Mouse (Mus musculus) adrenal gland, postnatal 25 days (tissue): ENCODE results near the gene Fzd4. TPM values are rescaled to one million over a fixed set of nuclear protein-coding genes. Genes with fewer than 3 reads are reported as not detected.
A peak's percentile ranks its signal among the peaks of the same experiment; 100 is the strongest.

Experiments
- DNase-seq: peaks from one replicate; pipeline ENCODE4 v3.0.0; 2021; ENCODE audit warnings: mixed read lengths
- total RNA-seq: library from RNA; stranded (reverse); gene quantifications from 2 replicates; pipeline ENCODE4 v1.2.3, GENCODE M21; 2021

Gene Fzd4
- total RNA-seq, 1 experiment from 2014 or later = 36.0 TPM

DNA sequence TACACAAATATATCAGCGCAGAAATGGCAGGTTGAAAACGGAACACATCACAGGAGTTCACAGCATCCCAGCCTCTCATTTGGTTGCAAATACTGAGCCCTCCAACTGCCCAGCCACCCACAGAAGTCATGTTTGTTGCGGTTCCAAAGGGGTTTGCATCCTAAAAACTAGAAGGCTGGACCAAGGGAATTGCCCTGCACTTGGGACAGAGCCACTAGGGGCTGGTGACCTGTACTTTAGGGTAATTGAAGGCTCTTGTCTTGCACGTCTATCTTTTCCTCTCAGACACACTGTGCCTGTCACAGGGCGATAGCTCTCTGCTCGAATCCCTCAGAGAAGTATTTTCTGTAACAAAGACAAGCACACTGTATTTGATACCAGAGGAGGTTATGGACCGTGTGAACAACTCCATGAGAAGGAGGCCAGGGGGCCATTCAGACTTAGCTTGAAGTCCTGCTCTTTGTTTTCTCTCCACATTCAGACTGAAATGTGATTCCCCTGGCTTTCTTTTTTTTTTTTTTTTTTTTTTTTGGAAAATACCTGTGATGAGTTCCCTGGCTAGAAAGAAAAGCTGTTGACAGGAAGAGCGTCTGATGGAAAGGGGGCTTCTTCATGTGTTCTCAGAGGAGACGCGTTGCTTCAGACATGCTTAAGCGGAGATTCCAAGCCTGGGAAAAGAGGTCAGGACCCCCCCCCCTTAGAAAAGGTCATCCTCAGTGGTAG, 2.9 kb upstream of the Fzd4 start:
- no peak for DNase-seq

DNA sequence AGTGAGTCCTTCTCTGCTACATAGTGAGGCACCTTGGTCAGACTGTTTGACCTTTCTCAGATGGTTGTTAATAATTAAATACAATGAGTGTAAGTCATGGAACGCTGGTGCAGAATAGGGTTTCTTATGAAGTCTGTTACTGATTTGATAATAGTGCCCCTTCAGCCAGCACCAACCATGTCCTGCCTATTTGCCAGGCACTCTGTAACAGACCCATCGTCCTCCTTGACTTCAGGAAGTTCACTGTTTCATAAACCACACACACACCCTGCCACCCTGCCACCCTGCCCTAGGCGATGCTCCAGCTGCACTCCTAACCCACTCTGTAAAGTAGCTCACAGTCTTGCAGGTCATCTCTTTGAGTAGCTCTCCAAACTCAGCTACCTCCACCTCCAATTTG, 2.2 kb upstream of the Fzd4 start:
- DNase-seq = no peak

DNA sequence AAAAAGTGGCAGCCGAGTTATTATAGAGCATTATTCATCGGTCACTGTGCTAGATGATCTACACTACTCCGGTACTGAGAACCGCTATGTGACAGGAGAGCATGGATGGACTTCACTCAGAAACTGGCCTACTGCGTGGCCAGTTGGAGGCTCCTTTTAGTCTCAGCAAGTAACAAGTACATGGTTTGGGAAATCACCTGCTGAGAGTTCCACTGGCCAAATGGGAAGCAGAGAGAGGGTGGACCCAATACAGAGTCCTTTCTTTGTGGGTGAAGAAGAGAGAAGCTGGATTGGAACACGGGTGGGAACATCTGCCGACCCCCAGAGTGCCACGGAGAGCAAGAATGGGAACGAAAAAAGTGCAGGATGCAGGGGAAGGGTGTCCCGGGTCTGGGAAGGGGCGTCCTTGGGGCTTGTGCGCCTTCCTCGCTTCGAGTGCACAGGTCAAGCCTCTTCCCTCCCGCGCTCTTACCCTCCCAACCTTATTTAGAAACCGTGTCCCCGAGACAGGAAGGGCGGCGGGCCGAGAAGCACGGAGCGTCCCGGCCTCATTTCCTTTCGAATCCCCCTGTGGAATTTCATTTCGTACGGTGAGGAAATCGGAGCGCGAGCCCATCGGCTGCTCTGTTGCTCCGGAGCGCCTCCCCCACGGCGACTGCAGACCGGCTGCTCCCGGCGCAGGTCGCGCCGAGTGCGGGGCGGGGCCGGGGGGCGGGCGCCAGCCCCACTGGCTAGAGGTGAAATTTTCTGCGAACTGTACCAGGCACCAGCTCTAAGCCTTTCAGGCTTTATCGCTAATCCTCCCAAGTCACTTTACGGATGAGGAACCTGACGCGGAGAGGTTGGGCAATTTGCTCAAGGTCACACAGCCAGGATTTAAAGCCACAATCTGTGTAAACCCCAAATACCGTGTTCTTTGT, 842 bp upstream of the Fzd4 start:
- peak; percentile 80 for DNase-seq

DNA sequence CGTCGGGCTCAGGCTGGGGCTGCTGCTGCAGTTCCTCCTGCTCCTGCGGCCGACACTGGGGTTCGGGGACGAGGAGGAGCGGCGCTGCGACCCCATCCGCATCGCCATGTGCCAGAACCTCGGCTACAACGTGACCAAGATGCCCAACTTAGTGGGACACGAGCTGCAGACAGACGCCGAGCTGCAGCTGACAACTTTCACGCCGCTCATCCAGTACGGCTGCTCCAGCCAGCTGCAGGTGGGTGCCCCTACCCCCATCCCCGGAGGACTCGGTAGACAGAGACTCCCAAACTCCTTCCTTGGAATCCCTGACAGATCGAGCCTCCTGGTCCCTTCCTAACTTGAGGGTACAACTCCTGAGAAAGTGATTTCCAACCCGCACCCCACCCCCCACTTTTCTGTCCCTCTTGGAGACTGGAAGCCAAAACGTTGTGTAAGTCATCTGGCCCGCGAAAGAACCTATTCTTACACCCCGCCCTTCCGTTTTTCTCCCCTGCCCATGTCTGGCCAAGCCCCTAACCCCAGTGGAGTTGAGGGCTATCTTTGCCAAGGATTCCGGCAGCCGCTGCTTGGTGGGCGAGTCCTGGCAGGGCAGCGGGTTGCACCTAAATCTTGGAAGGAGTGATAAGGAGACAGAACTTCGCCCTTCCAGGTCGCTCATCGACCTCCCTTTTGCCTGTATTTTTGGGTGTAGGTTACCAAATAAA, 732 bp downstream of the Fzd4 start:
- peak; percentile 37 for DNase-seq

DNA sequence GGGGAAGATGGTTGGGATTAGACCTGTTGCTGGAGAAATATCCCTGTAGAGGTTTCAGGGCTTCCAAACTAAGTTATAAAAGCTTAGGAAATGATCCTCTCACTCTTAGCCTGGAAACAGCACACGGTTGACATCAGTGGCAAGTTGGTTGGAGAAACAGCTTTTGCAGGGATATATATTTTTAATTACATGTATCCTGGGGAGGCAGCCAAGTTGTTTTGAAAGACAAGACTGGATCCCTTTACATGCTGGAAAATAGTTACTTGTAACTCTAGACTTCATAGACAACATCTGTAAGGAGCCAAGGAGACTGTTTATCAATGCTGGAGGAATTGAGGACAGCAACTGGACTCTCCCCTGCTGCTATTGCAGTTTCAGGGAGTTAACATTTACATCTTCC, 1.9 kb downstream of the Fzd4 start:
- no peak for DNase-seq

DNA sequence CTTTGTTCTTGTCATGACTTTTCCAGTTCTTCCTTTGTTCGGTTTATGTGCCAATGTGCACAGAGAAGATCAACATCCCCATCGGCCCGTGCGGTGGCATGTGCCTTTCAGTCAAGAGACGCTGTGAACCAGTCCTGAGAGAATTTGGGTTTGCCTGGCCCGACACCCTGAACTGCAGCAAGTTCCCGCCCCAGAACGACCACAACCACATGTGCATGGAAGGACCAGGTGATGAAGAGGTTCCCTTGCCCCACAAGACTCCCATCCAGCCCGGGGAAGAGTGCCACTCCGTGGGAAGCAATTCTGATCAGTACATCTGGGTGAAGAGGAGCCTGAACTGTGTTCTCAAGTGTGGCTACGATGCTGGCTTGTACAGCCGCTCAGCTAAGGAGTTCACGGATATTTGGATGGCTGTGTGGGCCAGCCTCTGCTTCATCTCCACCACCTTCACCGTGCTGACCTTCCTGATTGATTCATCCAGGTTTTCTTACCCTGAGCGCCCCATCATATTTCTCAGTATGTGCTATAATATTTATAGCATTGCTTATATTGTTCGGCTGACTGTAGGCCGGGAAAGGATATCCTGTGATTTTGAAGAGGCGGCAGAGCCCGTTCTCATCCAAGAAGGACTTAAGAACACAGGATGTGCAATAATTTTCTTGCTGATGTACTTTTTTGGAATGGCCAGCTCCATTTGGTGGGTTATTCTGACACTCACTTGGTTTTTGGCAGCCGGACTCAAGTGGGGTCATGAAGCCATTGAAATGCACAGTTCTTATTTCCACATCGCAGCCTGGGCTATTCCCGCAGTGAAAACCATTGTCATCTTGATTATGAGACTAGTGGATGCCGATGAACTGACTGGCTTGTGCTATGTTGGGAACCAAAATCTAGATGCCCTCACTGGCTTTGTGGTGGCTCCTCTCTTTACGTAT, 3.1 kb downstream of the Fzd4 start:
- DNase-seq = no peak

DNA sequence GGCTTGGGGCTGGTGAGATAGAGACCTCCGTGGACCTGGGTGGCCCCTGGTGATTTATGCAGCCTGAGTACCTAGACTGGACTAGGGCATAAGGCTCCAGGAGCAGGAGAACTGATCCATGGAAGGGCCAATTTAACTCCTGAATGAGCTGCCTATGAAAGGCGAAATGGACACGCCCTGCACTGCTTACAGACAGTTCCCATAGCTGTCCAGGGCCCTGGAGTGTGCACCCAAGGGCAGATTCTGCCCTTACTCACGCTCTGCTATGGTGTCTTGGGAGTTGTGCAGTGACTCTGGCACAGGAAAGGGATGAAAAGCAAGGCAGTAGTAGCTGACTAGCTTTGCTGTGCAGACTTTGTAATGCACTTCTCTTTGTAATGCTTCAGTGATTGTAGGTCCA, 6.1 kb downstream of the Fzd4 start:
- DNase-seq = no peak

DNA sequence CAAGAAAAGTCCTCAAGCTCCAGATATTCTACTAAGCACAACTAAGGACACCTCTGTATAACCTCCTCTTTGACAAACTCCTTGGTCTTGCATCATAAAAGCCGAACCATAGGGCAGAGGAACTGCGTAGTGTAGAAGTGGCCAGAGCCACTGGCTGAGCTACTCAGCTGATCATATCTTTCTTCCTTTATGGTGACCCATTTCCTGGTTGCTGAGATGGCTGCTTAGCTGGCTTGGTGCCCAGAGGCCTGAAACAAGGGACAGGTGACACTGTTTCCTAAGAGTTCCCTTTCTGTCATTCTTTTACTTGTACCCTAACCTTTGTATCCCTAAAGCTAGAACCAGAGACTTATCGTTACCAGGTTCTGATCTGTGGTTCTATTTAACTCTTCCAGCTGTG, 7.2 kb downstream of the Fzd4 start:
- peak; percentile 26 for DNase-seq

DNA sequence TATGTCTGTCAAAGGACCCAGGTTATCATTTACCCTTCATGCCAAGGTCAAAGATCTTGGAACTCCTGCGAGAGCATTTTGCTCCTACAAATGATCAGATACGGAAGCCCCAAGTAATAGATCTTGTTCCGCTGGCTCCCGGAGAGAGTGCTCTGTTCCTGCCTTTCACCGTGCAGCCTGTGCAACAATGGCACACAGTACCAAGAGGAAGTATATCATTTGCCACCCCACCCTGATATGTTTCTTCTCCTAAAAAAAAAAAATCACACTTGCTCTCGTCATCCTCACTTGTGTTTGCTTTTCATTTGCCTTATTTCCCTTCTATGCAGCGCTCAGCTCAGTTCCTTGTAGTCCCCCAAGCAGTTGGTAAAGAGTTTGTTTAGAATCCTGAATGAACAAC, 7.9 kb downstream of the Fzd4 start:
- DNase-seq = no peak

DNA sequence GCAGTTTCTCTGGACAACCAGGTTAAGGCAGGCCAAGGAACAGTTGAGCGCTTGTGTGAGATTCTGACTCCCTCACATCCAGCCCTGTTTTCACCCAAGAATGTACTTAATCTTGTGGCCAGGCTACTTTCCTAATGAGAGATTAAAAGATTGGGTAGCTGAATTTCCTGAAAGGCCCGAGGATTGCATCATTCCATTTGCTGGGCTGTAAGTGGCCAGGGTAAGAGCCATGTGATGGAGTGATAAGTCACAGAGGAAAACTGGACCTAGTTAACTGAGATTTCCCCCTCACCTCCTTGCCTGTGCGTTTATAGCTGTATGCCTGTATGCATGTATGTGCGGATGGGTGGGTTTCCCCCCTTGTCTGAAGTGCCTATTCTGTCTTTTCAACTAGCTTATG, 11.9 kb downstream of the Fzd4 start:
- no peak for DNase-seq

DNA sequence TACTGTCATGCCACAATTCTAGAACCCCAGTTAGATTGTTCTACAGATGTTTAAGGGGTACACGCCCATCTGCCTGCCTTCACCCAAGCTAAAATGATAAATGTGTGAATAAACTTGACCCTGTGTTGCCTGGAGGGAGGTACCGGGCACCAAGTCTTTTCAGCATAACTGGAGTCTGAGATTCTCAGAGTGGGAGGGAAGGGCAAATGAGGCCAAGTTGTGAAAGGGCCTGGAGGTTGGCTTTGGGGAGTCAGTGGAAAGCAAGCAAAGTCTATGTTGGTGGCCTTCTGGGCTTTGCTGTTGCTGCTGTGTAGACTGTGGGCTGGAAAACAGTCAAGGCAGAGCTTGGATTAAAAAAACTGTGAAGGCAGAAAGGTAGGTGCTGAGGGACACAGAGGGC, 13.6 kb downstream of the Fzd4 start:
- DNase-seq = peak; percentile 20

DNA sequence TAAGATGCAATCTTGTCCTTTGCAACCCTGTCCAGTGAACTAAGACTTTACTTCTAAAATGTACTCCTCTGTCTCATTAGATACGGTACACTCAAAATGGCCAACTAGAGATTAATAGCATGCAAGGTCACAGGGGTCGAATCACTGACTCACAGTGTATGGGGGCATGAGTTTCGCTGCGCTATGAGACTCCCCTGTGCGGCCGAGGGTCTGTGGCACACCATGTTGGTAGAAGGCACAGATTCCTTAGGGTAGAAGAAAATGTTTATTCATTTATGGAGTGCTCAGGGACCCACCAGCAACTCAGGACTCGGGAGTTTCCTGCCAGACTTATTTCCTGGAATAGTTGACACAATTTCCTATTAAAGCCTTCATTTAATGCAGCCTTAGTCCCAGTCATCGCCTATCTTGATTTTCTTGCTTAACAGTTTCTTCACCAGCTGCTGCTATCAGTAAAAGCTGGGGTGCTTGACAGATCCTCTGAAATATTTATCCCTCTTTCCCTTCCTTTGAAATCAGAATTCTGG, 14.0 kb downstream of the Fzd4 start:
- DNase-seq = no peak

DNA sequence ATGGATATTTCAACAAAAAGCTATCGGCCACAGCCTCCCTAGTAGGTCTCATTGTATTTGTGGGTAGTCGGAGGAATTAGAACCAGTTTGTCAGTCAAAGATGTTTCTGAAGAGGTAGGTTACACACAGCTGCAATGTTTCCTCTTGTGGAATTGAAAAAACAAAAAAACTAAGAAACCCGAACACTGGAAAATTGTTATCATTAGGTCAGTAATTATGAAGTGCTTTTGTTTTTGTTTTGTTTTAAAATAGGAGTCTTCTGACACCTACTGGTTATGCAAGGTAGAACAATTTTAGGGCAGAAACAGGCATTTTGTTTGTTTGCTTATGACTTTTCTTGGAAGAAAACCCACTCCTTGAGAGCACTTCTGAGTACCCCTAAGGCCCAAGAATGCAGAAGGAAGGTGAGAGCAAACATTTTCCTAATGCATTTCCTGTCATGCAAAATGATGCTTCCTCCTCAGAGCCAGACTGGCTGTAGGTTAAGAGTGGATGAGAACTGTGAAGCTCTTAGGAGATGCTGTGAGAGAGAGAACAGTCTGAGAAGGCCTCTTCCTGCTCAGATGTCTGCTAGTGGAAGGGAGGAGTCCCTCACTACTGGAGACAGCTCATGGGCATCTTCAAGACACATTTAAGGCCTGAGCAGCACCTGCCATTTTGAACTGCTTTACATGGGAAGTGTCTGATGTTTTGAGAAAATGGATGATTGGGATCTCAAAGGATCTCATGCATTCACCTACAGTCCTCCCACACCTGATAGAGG, 14.9 kb downstream of the Fzd4 start:
- DNase-seq = no peak

DNA sequence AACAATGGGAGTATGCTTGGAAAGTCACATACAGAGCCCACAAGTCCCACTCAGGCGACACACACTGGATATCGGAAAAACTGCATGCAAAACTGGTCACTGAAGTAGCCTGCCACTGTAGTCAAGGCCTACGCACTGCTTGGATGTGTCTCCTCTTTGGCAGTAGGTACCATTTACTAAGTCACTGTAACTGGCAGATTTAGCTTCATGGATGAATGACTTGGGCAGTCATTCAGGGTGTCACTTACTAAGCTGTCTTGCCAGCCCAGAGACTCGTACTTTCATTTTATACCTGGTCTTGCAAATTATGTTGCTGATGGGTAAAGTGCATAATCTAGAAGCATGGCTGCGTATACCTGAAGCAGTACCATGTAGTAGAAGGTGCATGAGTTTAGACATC, 17.1 kb downstream of the Fzd4 start:
- no peak for DNase-seq

DNA sequence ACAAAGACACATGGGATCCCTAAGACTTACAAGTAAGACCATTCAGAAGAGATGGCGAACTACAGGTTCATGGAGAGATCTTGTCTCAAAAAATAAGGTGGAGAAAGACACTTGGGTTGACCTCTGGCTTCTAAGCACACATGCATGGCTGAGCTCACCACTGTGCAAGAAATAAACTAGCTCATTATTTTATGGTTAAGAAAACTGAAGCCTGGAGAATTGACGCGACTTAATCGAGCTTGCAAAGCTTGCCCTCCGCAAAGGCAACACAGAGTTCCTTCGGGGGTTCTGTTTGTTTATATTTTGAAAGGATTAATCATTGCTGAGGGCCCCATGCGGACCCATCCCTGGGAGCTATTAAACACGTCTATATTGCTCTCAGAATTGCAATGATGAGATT, 18.5 kb downstream of the Fzd4 start:
- DNase-seq = no peak

DNA sequence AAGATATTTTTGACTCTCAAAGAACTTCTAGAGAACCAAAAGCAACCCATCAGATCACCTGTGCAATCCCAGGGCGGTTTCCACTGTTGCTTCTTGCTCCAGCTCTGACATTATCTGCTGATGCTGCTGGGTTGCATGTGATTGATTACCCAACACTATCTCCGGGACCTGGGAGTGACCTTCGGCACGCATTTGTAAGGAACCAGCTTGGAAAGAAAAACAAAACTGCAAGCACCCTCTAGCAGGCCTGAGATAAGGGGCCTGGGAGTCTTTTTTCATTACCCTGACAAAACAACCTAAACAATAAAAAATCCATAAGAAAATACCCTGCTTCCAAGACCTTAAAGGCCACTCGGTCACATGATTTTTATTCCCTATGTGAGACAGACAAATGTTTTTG, 19.0 kb downstream of the Fzd4 start:
- no peak for DNase-seq

DNA sequence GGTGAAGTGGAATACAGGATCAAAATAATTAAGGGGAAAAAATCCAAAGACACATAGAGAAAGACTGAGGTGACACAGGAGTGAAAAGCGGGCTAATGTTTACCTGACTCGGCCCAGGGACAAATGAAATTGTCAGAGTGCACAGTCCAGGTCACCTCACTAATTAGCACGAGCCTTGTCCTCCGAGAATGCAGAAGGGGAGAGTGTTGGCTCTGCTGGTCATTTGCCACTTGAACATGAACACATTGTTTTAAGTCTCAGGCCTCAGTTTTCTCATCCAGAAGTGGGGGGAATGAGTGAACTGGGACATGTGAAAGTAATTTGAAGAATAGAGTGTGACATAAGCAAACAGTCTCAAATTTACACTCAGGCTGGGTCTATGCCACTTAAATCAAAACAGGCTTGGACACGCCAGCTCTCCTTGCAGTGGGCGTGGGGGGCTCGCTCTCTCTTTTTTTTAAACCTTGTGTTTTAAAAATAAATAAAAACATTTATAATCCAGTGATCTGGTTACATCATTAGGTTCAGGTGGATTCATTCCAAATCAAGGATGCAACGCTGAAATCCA, 19.6 kb downstream of the Fzd4 start:
- no peak for DNase-seq

DNA sequence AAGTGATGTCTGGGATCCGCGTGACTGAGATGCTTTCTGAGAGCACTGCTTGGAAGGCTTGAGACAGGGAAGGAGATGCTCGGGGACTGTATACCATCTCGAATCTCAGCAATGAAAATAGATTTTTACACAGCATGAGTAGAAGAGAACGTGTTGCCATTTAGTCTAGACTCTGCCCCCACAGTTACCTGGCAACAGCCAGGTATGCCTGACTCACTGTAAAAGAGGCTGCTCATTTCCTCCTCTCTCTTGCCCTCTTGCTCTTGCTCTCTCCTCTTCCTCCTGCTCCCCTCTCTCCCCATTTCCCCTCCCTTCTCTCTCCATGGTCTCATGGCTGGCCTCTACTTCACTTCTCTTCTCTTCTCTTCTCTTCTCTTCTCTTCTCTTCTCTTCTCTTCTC, 20.5 kb downstream of the Fzd4 start:
- DNase-seq = no peak

DNA sequence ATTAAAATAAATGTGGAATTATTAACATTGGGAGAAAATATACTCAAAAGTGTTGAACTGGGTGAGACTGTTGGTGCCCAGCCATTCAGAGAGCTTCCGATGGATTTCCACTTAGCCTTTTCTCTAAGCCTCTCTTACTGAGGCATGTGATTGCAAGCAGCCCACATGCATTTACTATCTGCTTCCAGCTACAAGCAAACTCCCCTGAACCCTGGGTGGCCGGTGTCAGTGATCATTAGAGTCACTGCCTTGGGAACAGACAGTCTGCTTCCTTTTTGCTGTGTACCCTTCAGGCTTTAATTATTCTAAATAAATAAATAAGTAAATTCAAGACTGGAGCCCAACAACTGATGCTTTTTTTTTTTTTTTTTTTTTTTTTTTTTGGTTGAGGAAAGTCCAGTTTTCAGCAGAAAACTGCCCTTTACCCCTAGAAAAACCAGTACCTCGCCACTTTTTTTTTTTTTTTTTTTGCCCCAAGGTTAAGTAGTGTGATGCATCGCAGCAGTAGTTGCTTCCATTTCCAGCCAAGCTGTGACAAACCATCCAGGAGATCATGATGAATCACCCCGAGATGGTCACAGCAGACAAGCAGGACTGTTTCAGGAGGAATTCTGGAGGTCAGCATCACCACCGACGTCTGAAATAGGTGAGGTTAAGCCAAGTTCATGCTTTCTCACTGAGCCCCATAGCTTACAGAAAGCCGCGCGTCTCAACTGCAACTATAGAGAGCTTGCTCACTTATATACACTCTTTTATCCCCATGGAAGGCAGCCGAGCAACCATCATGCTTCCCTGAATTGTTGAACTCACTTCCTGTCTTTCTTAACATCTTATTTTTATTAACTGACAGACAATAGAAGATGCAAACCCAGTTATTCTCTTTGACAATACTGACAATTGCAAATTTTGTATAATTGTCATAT, 21.9 kb downstream of the Fzd4 start:
- DNase-seq = no peak
